Mouse (Mus musculus) large intestine, adult 2 months (tissue): ENCODE measurements around the gene Cd276. TPM values are rescaled to one million over a fixed set of nuclear protein-coding genes. Genes with fewer than 3 reads are reported as not detected.

Experiments used
- polyA plus RNA-seq: library from polyadenylated mRNA; depleted of rRNA; stranded (reverse); fragments of >200 nt; gene quantifications from 2 replicates; pipeline ENCODE4 v1.2.3, GENCODE M21; 2012; rRNA removed

Cd276 gene
- polyA plus RNA-seq, 1 experiment, result 5.9 TPM

Other genes with a start within 250 kb of the Cd276 start
- 16.2 and 16.7 TPM in 2 replicates for gene Loxl1, start 242.3 kb downstream of the Cd276 start, polyA plus RNA-seq
- gene Tbc1d21, start 185.0 kb downstream of the Cd276 start, polyA plus RNA-seq, result not detected in 2 replicates
- 1.5 and 2.1 TPM in 2 replicates for gene Insyn1, start 66.8 kb downstream of the Cd276 start, polyA plus RNA-seq
- gene Nptn, start 26.8 kb upstream of the Cd276 start, polyA plus RNA-seq, result 254 and 369 TPM in 2 replicates
- gene Rec114, start 188.5 kb upstream of the Cd276 start, polyA plus RNA-seq, result 0.30 TPM in 1 of 2 replicates, not detected in the other